Mouse (Mus musculus) right cerebral cortex, postnatal 36 days (tissue): Measurements from ENCODE around the gene Adamts3.
A peak's percentile ranks its signal among the peaks of the same experiment; 100 is the strongest.

ENCODE experiments used
- DNase-seq, 2 experiments: peaks; one replicate each; pipeline ENCODE4 v3.0.0; 2022; ENCODE audit warnings: low spot score in 2 of 2, mixed read lengths in 1 of 2

Gene Adamts3

GRCm38 (mm10) chr5:89711116-89711859, 171.8 kb downstream of the Adamts3 start:
- DNase-seq, result no peak

- DNase-seq, result no peak
Measured at GRCm38 (mm10) chr5:89709459-89709858, 173.7 kb downstream of the Adamts3 start.

GRCm38 (mm10) chr5:89704264-89704663, 178.9 kb downstream of the Adamts3 start:
- no peak for DNase-seq

GRCm38 (mm10) chr5:89701241-89702007, 181.7 kb downstream of the Adamts3 start:
- DNase-seq, result peak; percentile 67 to 69

GRCm38 (mm10) chr5:89687826-89688225, 195.3 kb downstream of the Adamts3 start:
- no peak for DNase-seq

- DNase-seq, result no peak
Measured at GRCm38 (mm10) chr5:89679871-89680536, 203.1 kb downstream of the Adamts3 start.

- no peak for DNase-seq
Measured at GRCm38 (mm10) chr5:89678148-89678547, 205.0 kb downstream of the Adamts3 start.

- DNase-seq, result no peak
Measured at GRCm38 (mm10) chr5:89674066-89674848, 208.9 kb downstream of the Adamts3 start.

GRCm38 (mm10) chr5:89672950-89673349, 210.2 kb downstream of the Adamts3 start:
- DNase-seq, result no peak

- no peak for DNase-seq
Measured at GRCm38 (mm10) chr5:89654327-89654726, 228.8 kb downstream of the Adamts3 start.

GRCm38 (mm10) chr5:89653862-89654261, 229.3 kb downstream of the Adamts3 start:
- no peak for DNase-seq

GRCm38 (mm10) chr5:89646940-89647339, 236.2 kb downstream of the Adamts3 start:
- DNase-seq, result no peak

GRCm38 (mm10) chr5:89635434-89635833, 247.7 kb downstream of the Adamts3 start:
- no peak for DNase-seq

- DNase-seq, result peak; percentile 14 to 61
Measured at GRCm38 (mm10) chr5:89631599-89631998, 251.5 kb downstream of the Adamts3 start.
